Mouse (Mus musculus): Measurements from ENCODE around the gene Pcsk5. TPM values are rescaled to one million over a fixed set of nuclear protein-coding genes. Genes with fewer than 3 reads are reported as not detected.

The Pcsk5 gene
- total and polyA plus RNA-seq, 3 experiments: 0.27 TPM; not detected in 2

GRCm38 (mm10) chr19:17784401-17785192, 52.8 kb downstream of the Pcsk5 start:
- no peak overlapping the region for H3K4me3 ChIP-seq (ENCODE audit: low read depth, low read length)
- TF ChIP-seq CTCF (IDR thresholded peaks at IDR 0.05; ENCODE audit: low read depth, low read length): no peak
- TF ChIP-seq POLR2AphosphoS5 (IDR thresholded peaks at IDR 0.05; ENCODE audit: insufficient replicate concordance, low read depth, low read length): no peak
- no peak for TF ChIP-seq GATA2 (IDR thresholded peaks at IDR 0.05; ENCODE audit: borderline replicate concordance, low read depth, low read length)
- no peak for TF ChIP-seq GATA1 (IDR thresholded peaks at IDR 0.05; ENCODE audit: borderline replicate concordance, low read length)
- TF ChIP-seq TAL1 (conservative IDR thresholded peaks at IDR 0.05; ENCODE audit: low read depth, low read length): no peak
- no peak for DNase-seq (ENCODE audit: low spot score)

DNA sequence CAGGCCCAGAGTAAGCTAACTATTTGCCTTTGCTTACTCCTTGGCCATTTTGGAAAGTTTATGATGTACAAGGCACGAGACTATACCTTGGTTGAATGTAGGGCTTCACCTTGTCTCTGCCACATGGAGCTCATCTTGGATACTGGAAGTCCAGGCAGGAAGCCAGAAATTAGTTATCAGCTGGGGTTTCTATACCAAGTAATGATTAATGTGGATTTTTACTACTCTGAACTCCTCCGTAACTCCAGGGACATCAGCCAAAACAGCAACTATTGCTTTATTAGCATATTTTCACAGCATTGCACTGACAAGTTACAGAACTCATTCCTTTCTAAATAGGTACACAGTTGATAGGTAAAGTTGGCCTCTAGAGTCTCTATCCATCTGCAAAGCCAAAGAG, 54.2 kb downstream of the Pcsk5 start:
- TF ChIP-seq POLR2AphosphoS5 (IDR thresholded peaks at IDR 0.05; ENCODE audit: insufficient replicate concordance, low read depth, low read length) (no peak), GATA2 (IDR thresholded peaks at IDR 0.05; ENCODE audit: borderline replicate concordance, low read depth, low read length) (no peak), TAL1 (conservative IDR thresholded peaks at IDR 0.05; ENCODE audit: low read depth, low read length) (no peak), GATA1 (IDR thresholded peaks at IDR 0.05; ENCODE audit: borderline replicate concordance, low read length) (no peak), CTCF (IDR thresholded peaks at IDR 0.05; ENCODE audit: low read depth, low read length) (no peak)
- no peaks in the 10 kb centered on the region for H3K36me3 ChIP-seq (replicated peaks)
- ATAC-seq (ENCODE audit: extremely low read depth, insufficient number of reproducible peaks, low FRiP score, poor library complexity, severe bottlenecking) (no peak), DNase-seq (ENCODE audit: low spot score) (no peak)
- H3K4me3 ChIP-seq (ENCODE audit: low read depth, low read length): no peak overlapping the region
- H3K9me3 ChIP-seq (replicated peaks): no peaks in the 10 kb centered on the region
- H3K4me1 ChIP-seq (ENCODE audit: insufficient read depth, low read depth, low read length): no peaks in the 10 kb centered on the region
- no peaks in the 10 kb centered on the region for H3K27me3 ChIP-seq (ENCODE audit: insufficient read depth, low read length)

More at GRCm38 (mm10) chr19:17784401-17785192, 52.8 kb downstream of the Pcsk5 start:
- Histone ChIP-seq H3K4me1 (ENCODE audit: insufficient read depth, low read depth, low read length) (no peaks in the 10 kb centered on the region), H3K27me3 (ENCODE audit: insufficient read depth, low read length) (no peaks in the 10 kb centered on the region), H3K36me3 (replicated peaks) (no peaks in the 10 kb centered on the region), H3K9me3 (replicated peaks) (no peaks in the 10 kb centered on the region)
- ATAC-seq (ENCODE audit: extremely low read depth, insufficient number of reproducible peaks, low FRiP score, poor library complexity, severe bottlenecking): no peak

DNA sequence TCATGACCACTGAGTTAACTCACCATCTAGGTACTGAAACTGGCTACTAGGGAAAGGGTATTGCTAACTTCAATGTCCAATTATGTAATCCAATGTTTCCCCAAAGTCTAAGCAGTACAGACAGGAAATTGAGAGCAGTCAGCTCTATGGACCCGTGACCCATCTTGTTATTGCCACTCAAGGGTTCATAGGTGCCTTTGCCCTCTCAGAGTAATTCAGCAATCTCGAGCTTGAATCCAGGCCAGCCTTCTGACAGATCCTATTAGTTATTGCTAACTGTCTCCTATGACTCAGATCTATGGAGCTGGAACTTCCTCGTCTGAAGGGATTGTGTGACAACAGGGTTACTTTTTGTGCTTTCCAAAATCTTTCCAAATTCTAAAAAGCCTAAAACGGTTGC, 56.1 kb downstream of the Pcsk5 start:
- Histone ChIP-seq H3K36me3 (replicated peaks) (no peaks in the 10 kb centered on the region), H3K4me1 (ENCODE audit: insufficient read depth, low read depth, low read length) (no peaks in the 10 kb centered on the region), H3K4me3 (ENCODE audit: low read depth, low read length) (no peak overlapping the region), H3K9me3 (replicated peaks) (no peaks in the 10 kb centered on the region), H3K27me3 (ENCODE audit: insufficient read depth, low read length) (no peaks in the 10 kb centered on the region)
- TF ChIP-seq TAL1 (conservative IDR thresholded peaks at IDR 0.05; ENCODE audit: low read depth, low read length): no peak
- TF ChIP-seq CTCF (IDR thresholded peaks at IDR 0.05; ENCODE audit: low read depth, low read length): no peak
- TF ChIP-seq GATA1 (IDR thresholded peaks at IDR 0.05; ENCODE audit: borderline replicate concordance, low read length): no peak
- TF ChIP-seq GATA2 (IDR thresholded peaks at IDR 0.05; ENCODE audit: borderline replicate concordance, low read depth, low read length): no peak
- no peak for TF ChIP-seq POLR2AphosphoS5 (IDR thresholded peaks at IDR 0.05; ENCODE audit: insufficient replicate concordance, low read depth, low read length)
- ATAC-seq (ENCODE audit: extremely low read depth, insufficient number of reproducible peaks, low FRiP score, poor library complexity, severe bottlenecking) (no peak), DNase-seq (ENCODE audit: low spot score) (no peak)

GRCm38 (mm10) chr19:17775943-17776342, 61.5 kb downstream of the Pcsk5 start:
- TF ChIP-seq CTCF (IDR thresholded peaks at IDR 0.05; ENCODE audit: low read depth, low read length): no peak
- TF ChIP-seq TAL1 (conservative IDR thresholded peaks at IDR 0.05; ENCODE audit: low read depth, low read length): no peak
- no peak for TF ChIP-seq GATA2 (IDR thresholded peaks at IDR 0.05; ENCODE audit: borderline replicate concordance, low read depth, low read length)
- no peak for TF ChIP-seq POLR2AphosphoS5 (IDR thresholded peaks at IDR 0.05; ENCODE audit: insufficient replicate concordance, low read depth, low read length)
- no peak for TF ChIP-seq GATA1 (IDR thresholded peaks at IDR 0.05; ENCODE audit: borderline replicate concordance, low read length)
- ATAC-seq (ENCODE audit: extremely low read depth, insufficient number of reproducible peaks, low FRiP score, poor library complexity, severe bottlenecking): no peak
- H3K4me1 ChIP-seq (ENCODE audit: insufficient read depth, low read depth, low read length): no peaks in the 10 kb centered on the region
- no peaks in the 10 kb centered on the region for H3K36me3 ChIP-seq (replicated peaks)
- no peaks in the 10 kb centered on the region for H3K9me3 ChIP-seq (replicated peaks)
- no peak for DNase-seq (ENCODE audit: low spot score)
- no peak overlapping the region for H3K4me3 ChIP-seq (ENCODE audit: low read depth, low read length)
- 0 out of 2 replicates have a peak, but pooled peaks cover 2% of the 10 kb centered on the region for H3K27me3 ChIP-seq (ENCODE audit: insufficient read depth, low read length)

DNA sequence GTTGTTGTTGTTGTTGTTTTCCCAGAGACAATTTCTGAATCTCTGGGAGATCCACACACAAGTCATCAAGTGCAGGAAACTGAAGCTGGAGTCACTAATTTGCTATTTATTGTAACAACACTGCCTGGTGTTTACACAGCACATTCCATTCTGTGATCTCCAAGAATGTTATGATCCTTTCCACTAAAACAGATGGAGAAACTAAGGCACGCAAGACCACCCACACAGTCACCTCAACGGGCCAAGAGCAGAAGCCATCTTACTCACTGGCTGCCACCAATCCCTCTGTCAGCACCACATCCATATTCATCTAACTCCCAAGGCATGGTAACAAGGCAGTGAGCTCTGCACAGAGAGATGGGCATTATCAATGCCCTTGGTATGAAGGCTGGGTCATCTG, 62.3 kb downstream of the Pcsk5 start:
- H3K27me3 ChIP-seq (ENCODE audit: insufficient read depth, low read length): 0 out of 2 replicates have a peak, but pooled peaks cover 2% of the 10 kb centered on the region
- H3K4me3 ChIP-seq (ENCODE audit: low read depth, low read length): no peak overlapping the region
- no peak for TF ChIP-seq GATA1 (IDR thresholded peaks at IDR 0.05; ENCODE audit: borderline replicate concordance, low read length)
- no peak for TF ChIP-seq CTCF (IDR thresholded peaks at IDR 0.05; ENCODE audit: low read depth, low read length)
- TF ChIP-seq TAL1 (conservative IDR thresholded peaks at IDR 0.05; ENCODE audit: low read depth, low read length): no peak
- no peak for TF ChIP-seq GATA2 (IDR thresholded peaks at IDR 0.05; ENCODE audit: borderline replicate concordance, low read depth, low read length)
- H3K36me3 ChIP-seq (replicated peaks): no peaks in the 10 kb centered on the region
- ATAC-seq (ENCODE audit: extremely low read depth, insufficient number of reproducible peaks, low FRiP score, poor library complexity, severe bottlenecking) (no peak), DNase-seq (ENCODE audit: low spot score) (no peak)
- H3K4me1 ChIP-seq (ENCODE audit: insufficient read depth, low read depth, low read length): no peaks in the 10 kb centered on the region
- H3K9me3 ChIP-seq (replicated peaks): no peaks in the 10 kb centered on the region

GRCm38 (mm10) chr19:17774061-17774460, 63.4 kb downstream of the Pcsk5 start:
- TF ChIP-seq POLR2AphosphoS5 (IDR thresholded peaks at IDR 0.05; ENCODE audit: insufficient replicate concordance, low read depth, low read length) (no peak), GATA2 (IDR thresholded peaks at IDR 0.05; ENCODE audit: borderline replicate concordance, low read depth, low read length) (no peak), CTCF (IDR thresholded peaks at IDR 0.05; ENCODE audit: low read depth, low read length) (no peak), TAL1 (conservative IDR thresholded peaks at IDR 0.05; ENCODE audit: low read depth, low read length) (no peak), GATA1 (IDR thresholded peaks at IDR 0.05; ENCODE audit: borderline replicate concordance, low read length) (no peak)
- Histone ChIP-seq H3K27me3 (ENCODE audit: insufficient read depth, low read length) (0 out of 2 replicates have a peak, but pooled peaks cover 2% of the 10 kb centered on the region), H3K9me3 (replicated peaks) (no peaks in the 10 kb centered on the region), H3K36me3 (replicated peaks) (no peaks in the 10 kb centered on the region), H3K4me1 (ENCODE audit: insufficient read depth, low read depth, low read length) (no peaks in the 10 kb centered on the region), H3K4me3 (ENCODE audit: low read depth, low read length) (no peak overlapping the region)
- no peak for DNase-seq (ENCODE audit: low spot score)
- ATAC-seq (ENCODE audit: extremely low read depth, insufficient number of reproducible peaks, low FRiP score, poor library complexity, severe bottlenecking): no peak

Data from G1E (cell line).